Mouse (Mus musculus): ENCODE results near the gene Pdrg1.
A peak's percentile ranks its signal among the peaks of the same experiment; 100 is the strongest.

Gene Pdrg1

GRCm38 (mm10) chr2:153031126-153032082 lies 16.2 kb upstream of the Pdrg1 start, which contains the start of gene Xkr7:
Gene Xkr7, plus strand, starts transcription at chr2:153031852.
- no peak for DNase-seq (ENCODE audit: low read depth, low spot score)

GRCm38 (mm10) chr2:153030422-153030821 lies 15.2 kb upstream of the Pdrg1 start:
- no peak for DNase-seq (ENCODE audit: low read depth, low spot score)

GRCm38 (mm10) chr2:153027501-153027900 lies 12.3 kb upstream of the Pdrg1 start:
- no peak for DNase-seq (ENCODE audit: low read depth, low spot score)

GRCm38 (mm10) chr2:153026052-153026451 lies 10.8 kb upstream of the Pdrg1 start:
- no peak for DNase-seq (ENCODE audit: low read depth, low spot score)

- DNase-seq (ENCODE audit: low read depth, low spot score) = no peak
Measured at GRCm38 (mm10) chr2:153022855-153023254, 7.6 kb upstream of the Pdrg1 start.

- no peak for DNase-seq (ENCODE audit: low read depth, low spot score)
Measured at GRCm38 (mm10) chr2:153021163-153021562, 5.9 kb upstream of the Pdrg1 start.

GRCm38 (mm10) chr2:153019355-153019754 lies 4.1 kb upstream of the Pdrg1 start:
- no peak for DNase-seq (ENCODE audit: low read depth, low spot score)

- no peak for DNase-seq (ENCODE audit: low read depth, low spot score)
Measured at GRCm38 (mm10) chr2:153016786-153017185, 1.6 kb upstream of the Pdrg1 start.

- DNase-seq (ENCODE audit: low read depth, low spot score) = no peak
Measured at GRCm38 (mm10) chr2:153015804-153016203, 577 bp upstream of the Pdrg1 start.

- DNase-seq (ENCODE audit: low read depth, low spot score) = no peak
Measured at GRCm38 (mm10) chr2:153013724-153014515, 1.3 kb downstream of the Pdrg1 start.

- DNase-seq (ENCODE audit: low read depth, low spot score) = no peak
Measured at GRCm38 (mm10) chr2:153009192-153009973, 5.8 kb downstream of the Pdrg1 start.

- no peak for DNase-seq (ENCODE audit: low read depth, low spot score)
Measured at GRCm38 (mm10) chr2:153005981-153006380, 9.2 kb downstream of the Pdrg1 start.

- DNase-seq (ENCODE audit: low read depth, low spot score) = no peak
Measured at GRCm38 (mm10) chr2:153003681-153004338, 11.4 kb downstream of the Pdrg1 start.

- no peak for DNase-seq (ENCODE audit: low read depth, low spot score)
Measured at GRCm38 (mm10) chr2:153002492-153003248, 12.6 kb downstream of the Pdrg1 start.

- no peak for DNase-seq (ENCODE audit: low read depth, low spot score)
Measured at GRCm38 (mm10) chr2:152997046-152997445, 18.2 kb downstream of the Pdrg1 start.

- no peak for DNase-seq (ENCODE audit: low read depth, low spot score)
Measured at GRCm38 (mm10) chr2:152991529-152991928, 23.7 kb downstream of the Pdrg1 start.

GRCm38 (mm10) chr2:152985582-152985981 lies 29.6 kb downstream of the Pdrg1 start:
- DNase-seq (ENCODE audit: low read depth, low spot score) = no peak

- DNase-seq (ENCODE audit: low read depth, low spot score) = no peak
Measured at GRCm38 (mm10) chr2:152976991-152977390, 38.2 kb downstream of the Pdrg1 start.

- DNase-seq (ENCODE audit: low read depth, low spot score) = no peak
Measured at GRCm38 (mm10) chr2:152965555-152965954, 49.7 kb downstream of the Pdrg1 start.

GRCm38 (mm10) chr2:152962091-152962793 lies 53.0 kb downstream of the Pdrg1 start, which contains the start of gene Ttll9:
Gene Ttll9, plus strand, starts transcription at chr2:152962485.
- DNase-seq (ENCODE audit: low read depth, low spot score) = peak; percentile 76

All from skeletal muscle tissue, adult 2 months (tissue).